Mouse (Mus musculus): Measurements from ENCODE around the gene C2cd4d.
A peak's percentile ranks its signal among the peaks of the same experiment; 100 is the strongest.

Gene C2cd4d

DNA sequence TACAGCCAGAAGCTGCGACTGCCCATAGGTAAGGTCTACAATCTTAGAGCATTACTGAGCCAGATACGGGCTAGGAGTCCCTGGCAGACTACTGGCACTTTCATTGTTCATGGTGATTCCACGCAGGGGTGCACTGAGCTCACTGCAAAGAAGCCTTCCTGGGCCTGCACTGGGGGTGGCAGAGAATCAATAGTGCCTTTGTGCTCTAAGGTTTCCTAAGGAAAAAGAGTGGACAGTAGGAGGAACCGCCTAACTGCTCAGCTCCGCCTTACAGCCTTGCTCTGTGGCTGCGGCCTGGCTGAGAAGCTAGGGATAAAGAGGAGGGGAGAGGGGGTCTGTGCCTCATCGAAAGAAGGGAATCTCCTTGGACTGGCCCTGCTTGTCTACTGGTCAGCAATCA lies at the start of gene C2cd4d:
TSS of gene C2cd4d (plus strand) at position 301 of the 400 bp plus-strand sequence.
- no peak for DNase-seq (ENCODE audit: low spot score in 2 of 2)

DNA sequence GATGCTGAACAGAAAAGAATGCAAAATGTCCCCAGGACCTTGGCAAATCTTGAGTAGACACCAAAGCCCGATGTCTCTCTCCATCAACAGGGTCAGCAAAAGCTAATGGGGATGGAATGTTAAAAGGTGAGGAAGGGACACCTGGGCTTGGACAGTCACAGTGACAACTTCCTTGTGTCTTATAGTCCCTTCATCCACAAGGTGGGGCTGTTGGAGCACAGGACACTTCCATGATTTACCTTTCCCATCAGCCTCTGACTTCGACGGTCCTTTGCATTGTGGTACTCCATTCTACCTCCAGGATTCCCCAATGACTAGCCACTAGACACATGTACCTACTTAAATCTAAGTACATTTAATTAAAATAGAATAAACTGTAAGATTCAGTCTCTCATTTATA lies 33.6 kb upstream of the C2cd4d start:
- DNase-seq (ENCODE audit: low spot score in 2 of 2) = no peak

DNA sequence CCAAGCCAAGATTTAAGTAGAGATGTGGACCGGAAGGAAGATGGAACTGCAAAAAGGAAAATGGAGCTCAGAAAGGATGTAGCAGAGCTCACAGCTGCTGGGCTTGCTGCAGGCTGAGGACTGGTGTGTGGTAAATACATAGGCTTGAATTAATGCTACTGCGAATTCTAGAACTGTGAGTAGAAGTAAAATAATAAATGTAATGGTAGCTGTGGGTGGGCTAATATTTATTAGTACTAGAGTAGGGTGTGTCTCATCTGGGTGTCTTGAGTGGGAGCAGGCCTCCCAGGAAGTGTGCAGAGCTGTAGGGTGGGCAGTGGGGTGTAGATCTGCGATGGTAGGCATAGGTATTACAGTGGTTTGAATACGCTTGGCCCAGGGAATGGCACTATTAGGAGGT lies 27.8 kb upstream of the C2cd4d start:
- DNase-seq (ENCODE audit: low spot score in 2 of 2) = no peak

DNA sequence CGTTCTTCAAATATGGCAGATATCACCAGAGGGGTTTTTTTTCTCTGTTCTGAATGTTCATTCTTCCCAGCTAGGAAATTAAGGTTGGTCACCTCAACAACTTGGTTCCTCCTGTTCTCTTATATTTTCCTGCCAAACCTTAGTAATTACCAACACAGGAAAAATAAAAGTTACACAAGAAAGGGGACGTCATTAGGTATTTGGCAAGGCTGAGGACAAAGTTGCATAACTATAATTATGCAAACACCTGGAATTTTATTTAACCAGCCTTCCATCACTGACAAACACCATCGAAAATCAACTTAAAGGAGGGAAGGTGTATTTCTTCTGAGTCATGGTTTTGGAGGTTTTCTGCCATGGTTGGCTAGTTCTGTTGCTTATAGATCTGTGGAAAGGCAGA lies 23.7 kb upstream of the C2cd4d start:
- DNase-seq (ENCODE audit: low spot score in 2 of 2) = no peak

DNA sequence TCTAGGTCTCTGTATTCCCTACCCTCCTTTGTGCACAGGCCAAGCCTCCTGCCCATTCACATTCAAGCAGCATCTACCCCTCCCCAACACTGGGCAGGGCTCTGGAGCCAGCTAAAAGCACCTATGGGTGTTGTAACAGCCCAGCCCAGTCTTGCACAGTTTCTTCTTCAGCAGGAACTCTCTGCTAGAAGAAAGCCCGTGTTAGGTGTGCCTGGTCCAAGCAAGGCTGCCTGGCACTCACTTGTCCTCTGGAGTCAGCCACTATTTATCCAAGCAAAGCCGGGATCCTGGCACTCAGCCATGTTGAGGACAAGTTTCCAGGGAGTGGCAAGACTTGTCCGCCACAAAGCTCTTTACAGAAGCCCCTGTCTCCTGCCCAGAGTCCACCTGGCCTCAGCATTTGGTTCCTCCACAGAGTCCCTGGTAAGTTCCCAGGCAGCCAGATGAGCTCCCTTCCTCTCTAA lies 20.2 kb upstream of the C2cd4d start, which contains the start of gene Them5:
TSS of gene Them5 (plus strand) at position 141 of the 464 bp plus-strand sequence.
- no peak for DNase-seq (ENCODE audit: low spot score in 2 of 2)

DNA sequence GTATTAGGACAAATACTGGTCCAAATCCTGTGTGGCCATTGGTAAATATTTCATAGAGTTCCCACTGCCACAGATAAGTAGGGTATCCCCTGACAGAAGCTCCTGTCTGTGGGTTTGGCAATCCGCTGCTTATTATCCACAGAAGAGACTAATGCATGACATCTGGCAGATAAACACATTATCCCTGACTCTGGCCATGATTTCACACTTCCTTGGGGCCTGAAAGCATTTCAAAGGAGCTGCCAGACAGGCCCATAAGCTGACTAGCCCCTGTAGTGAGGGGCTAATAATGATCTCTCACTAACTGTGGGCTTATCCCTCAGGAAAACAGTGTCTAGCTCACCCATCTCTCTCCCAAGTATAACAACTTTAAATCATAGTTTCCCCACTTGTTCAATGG lies 19.7 kb upstream of the C2cd4d start:
- DNase-seq (ENCODE audit: low spot score in 2 of 2) = no peak

DNA sequence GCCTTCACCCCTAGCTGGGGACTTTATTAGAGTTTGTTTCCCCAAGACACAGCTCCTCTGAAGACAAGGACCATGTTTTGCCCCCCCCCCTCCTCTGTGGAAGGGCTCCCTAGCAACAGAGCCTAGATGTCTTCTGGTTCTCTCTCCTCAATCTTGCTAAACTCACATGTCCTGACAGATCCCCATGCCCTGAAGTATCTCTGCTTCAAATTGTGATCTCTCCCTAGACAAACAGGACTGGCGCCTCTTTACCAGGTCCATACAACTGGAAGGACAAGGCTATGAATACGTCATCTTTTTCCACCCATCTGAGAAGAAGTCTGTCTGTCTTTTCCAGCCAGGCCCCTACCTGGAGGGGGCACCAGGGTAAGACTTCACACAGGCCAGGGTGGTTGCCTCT lies 18.1 kb upstream of the C2cd4d start:
- no peak for DNase-seq (ENCODE audit: low spot score in 2 of 2)

DNA sequence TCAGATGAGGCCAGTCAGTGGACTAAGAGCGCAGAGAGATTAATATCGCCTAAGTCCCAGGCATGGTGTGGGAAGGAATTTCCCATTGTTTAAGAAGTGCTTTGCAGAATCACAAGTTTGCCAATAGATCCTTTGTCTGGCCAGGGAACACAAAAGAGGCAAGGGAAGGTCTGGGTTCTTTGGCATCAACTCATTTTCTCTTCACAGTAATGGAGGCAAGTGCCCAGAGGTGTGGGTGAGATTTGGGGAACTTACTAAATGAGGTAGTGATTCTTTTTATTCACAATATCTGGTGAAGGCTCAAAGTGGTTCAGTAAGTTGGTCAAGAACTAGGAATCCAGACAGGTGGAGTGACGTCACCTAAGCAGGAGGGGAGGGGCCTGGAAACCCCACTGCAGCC lies 17.3 kb upstream of the C2cd4d start:
- DNase-seq (ENCODE audit: low spot score in 2 of 2) = no peak

DNA sequence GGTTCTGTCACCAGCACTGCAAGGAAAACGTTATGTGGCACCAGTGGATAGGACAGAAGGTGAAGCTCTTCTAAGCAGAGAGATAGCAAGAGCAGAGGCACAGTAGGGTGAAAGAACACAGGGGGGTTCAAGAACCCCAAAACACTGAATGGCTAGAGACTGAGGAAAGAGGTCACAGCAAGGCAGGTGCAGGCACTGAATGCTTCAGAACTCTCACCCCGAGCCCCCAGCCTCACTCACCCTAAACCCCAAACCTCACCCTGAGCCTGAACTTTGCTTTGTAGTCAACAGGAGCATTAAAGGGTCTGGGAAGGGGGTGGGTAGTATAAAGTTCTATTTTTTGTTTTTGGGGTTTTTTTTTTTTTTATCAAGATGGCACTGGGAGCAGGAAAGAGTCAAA lies 14.1 kb upstream of the C2cd4d start:
- no peak for DNase-seq (ENCODE audit: low spot score in 2 of 2)

DNA sequence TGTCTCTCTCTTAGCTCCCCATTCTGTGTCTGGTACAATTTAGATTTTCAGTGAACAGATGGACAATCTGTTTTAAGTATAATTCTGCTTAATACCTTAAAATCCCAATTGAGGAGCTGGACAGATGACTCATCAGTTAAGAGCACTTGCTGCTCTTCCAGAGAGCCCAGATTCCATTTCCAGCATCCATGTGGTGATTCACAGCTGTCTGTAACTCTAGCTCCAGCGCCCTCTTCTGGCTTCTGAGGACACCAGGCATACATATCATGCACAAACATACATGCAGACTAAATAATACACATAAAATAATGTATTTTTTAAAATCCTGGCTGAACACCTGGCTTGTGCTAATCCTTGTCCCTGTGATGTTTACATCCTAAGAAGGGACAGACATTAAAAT lies 1.4 kb upstream of the C2cd4d start:
- no peak for DNase-seq (ENCODE audit: low spot score in 2 of 2)

DNA sequence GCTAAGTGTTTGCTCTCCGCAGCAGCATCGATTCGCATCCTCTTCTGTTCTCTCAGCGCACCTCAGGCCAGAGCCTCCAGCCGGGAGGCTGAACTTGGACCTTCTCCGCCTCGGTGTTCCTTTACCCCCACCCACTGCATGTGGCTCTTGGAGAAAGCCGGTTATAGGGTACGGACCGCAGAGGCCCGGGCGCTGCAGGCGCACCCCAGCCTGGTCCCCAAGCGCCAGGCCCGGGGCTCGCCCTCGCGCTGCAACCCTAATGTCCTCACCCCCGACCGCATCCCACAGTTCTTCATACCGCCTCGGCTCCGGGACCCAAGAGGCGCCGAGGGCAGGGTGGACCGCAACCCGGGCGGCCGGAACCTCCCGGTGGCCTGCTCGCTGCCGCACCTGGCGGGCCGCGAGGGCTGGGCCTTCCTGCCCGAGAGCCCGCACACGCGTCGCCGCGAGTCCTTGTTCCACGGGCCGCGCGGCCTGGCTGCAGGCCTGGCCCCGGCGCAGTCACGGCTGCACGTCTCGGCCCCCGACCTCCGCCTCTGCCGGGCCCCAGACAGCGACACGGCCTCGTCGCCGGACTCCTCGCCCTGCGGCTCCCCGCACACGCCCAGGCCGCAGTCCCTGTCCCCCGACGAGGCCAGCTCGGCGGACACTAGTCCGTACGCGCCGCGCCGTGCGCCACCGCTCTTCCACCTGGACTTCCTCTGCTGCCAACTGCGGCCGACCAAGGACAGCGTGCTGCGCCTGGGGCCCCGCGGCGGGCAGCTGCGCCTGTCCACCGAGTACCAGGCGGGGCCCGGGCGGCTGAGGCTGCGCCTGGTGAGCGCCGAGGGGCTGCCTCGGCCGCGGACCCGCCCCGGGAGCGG lies 1.3 kb downstream of the C2cd4d start:
- DNase-seq (ENCODE audit: low spot score in 2 of 2) = peak in 1 of 2 experiments; percentile 36

DNA sequence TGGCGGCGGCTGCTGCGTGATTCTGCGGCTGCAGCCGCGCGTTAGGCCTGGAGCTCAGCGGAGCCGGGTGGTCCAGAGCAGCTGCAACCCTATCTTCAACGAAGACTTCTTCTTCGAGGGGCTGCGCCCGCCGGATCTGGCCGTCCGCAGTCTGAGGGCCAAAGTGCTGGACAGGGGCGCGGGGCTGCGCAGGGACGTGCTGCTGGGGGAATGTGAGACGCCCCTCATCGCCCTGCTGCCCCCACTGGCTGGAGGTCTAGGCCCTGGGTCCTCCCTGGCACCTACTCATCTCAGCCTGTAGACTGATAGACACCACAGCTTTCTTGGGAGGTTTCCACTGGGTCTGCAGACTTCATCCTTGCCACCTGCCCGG lies 1.9 kb downstream of the C2cd4d start:
- peak in 1 of 2 experiments; percentile 15 for DNase-seq (ENCODE audit: low spot score in 2 of 2)

DNA sequence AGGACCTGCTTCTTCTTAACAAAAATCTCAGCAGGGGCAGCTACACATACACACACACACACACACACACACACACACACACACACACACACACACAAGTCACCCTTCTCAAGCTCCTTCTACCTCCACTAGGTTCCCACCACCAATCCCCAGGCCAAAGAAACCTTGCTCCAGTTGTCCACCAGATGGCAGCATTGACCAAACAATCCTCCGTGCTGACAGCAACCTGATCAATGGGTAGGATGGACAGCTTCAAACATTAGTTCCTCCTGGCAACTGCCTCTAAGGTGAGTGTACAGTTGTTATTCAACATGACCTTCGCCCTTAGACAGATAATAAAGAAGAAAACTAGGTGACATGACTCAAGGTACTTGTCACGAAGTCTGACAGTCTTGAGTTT lies 4.5 kb downstream of the C2cd4d start:
- peak; percentile 36 to 77 for DNase-seq (ENCODE audit: low spot score in 2 of 2)

DNA sequence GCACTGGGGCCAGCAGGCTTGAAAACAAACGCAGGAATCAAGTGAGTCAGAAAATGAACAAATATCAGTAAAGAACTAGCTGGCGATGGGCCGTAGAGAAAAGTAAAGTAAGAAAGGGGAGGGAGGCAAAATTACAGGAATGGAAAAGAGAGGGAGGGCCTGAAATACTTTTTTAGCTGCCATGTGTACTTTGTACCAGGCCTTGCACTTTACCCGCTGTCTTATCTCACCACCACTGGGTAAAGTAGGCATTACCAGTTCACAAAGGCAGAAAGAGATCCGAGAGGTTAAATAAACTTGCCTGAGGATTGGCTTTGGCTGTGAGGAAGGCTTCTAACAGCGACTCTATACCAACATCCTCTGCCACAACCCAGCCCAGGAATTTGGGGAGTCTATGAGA lies 5.3 kb downstream of the C2cd4d start:
- no peak for DNase-seq (ENCODE audit: low spot score in 2 of 2)

DNA sequence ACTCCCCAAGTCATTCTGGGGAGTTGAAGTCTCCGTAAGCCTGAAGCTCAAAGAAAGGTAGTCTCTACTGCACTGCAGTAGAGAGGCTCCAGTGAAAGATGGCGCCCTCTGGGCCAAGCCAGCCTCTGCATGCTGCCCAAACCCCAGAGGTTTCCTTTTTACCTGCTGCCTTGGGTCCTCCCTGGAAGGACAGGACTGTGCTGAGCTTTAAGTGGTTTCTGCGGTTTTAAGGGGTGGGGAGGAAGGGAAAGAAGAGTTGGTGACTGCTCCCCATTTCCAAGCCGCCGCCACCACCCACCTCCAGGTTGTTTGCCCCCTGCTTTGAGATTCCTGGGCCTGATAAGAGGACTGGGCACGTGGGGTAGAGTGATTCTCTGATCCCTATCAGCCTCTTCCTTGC lies 6.4 kb downstream of the C2cd4d start:
- no peak for DNase-seq (ENCODE audit: low spot score in 2 of 2)

DNA sequence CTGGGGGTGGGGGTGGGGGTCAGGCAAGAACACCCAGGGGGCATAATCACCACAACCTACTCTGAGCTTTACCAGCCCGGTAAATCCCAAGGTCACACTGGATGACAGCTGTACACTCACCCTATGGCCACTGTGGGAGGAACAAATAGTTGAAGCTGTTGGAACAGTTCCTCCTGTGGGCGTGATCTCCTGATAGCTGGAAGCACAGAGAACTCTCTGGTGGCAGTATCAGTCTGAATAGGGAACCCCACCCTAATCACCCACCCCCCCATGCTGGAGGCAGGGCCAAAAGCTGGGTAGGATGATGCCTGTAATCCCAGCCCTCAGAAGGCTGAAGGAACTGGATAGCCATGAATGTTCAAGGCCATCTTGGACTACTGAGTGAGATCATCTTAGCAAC lies 7.5 kb downstream of the C2cd4d start:
- DNase-seq (ENCODE audit: low spot score in 2 of 2) = no peak

DNA sequence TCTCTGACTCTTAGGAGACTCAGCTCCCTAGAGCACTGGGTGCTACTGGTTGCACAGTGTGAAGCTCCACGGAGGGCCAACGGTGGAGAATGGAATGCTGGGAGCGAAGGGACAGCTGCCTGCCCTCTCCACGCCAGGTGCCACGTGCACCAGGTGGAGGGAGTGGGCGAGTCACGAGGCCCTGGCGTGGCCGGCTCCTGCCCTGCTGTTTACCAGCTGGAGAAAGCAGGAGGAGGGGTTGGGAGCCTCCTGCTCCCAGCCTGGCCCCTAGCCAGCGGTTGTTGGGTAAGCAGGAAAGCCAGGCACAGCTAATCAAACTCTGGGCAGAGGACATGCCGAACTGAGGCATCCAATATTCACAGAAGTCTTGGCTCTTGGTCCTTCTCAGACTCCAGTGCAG lies 9.4 kb downstream of the C2cd4d start:
- DNase-seq (ENCODE audit: low spot score in 2 of 2) = peak; percentile 30 to 52

DNA sequence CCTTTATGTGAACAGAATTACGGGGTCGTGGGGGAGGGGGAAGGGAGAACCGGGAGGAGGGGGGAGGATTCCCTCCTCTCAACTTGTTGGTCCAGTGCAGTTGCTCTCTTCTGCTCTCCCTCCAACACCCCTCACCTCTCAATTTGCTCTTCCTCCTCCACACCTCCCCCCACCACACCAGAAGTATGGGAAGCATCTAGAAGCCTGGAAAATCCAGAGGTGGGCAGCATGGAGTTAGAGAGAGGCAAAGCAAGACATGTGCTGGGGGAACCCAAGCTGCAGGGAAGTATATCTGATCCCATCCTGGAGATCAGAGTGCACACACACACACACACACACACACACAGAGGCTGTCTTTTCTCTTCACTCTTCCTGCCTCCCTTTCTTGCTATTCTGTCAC lies 9.8 kb downstream of the C2cd4d start:
- DNase-seq (ENCODE audit: low spot score in 2 of 2) = no peak

DNA sequence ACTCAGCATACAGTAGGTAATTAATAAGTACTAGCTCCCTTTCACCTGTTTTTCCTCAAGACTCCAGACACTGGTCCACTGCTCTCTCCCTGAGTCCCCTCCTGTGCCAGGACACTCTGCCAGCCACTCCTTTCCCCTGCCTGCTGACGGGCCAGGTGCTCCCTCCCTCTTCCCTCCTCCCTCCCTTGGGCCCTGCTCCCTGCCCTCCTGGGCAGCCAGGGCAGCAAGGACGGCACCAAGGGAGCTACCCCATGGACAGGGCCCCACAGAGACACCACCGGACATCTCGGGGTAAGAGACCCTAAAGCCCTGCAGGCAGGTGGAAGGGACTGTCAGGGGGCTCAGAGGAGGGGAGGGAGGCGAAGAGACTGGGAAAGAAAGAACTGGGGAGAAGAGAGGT lies 10.4 kb downstream of the C2cd4d start, which contains the start of gene Rorc:
TSS of gene Rorc (plus strand) at position 154 of the 400 bp plus-strand sequence.
- DNase-seq (ENCODE audit: low spot score in 2 of 2) = no peak

DNA sequence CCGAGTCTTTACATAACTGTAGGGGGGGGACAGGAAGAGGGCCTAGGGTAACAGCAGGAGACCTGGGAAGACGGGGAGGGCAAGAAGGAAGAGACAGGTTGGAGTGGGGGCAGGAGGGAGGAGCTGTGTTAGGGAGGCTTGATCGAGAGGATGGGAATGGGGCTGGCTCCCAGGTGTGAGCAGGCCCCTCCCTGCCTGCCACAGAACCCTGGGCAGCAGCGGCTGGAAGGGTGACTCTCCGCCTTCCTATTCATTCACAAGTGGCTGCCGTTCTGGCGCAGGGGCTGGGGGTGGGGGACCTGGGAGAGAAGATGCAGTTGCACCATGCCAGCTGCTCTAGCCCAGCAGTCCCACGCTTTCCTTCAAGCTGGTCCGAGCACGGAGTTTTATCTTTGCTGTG lies 10.9 kb downstream of the C2cd4d start:
- no peak for DNase-seq (ENCODE audit: low spot score in 2 of 2)

DNA sequence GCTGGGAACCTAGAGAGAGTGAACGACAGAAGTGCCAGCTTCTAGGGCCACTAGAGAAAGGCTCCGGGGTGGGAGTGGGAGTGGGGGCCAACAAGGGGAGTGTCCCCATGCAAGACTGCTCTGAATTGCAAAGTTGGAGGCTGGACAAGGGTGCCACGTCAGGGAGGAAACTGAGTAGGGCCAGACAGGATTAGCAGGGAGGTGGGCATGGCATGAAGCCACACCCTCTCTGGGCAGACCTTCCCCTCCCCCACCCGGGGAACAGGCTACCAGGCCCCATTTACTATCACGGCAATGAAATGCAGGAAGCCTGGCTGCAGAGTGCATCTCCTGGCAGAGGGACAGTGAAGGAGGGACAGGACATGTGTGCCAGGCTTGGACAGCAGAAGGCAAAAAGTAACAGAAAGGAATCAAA lies 11.4 kb downstream of the C2cd4d start:
- no peak for DNase-seq (ENCODE audit: low spot score in 2 of 2)

DNA sequence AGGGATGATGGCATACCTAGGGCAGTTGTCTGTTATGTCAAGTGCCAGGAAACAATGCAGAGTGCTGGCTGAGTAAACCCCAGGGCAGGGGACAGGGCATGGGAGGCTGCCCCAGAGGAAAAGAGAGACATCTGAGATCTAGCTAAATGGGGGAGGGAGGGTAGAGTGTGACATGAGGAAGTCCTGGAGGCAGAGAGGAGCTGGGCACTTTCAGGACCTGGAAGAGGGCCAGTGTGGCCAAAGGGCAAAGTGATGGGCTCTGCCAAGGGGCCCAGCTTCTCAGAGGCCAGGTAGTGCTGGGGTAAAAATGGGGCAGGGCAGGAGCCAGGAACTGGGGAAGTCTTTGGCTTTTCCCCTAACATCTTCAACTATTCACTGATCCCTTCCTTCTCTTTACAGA lies 12.4 kb downstream of the C2cd4d start:
- DNase-seq (ENCODE audit: low spot score in 2 of 2) = no peak

DNA sequence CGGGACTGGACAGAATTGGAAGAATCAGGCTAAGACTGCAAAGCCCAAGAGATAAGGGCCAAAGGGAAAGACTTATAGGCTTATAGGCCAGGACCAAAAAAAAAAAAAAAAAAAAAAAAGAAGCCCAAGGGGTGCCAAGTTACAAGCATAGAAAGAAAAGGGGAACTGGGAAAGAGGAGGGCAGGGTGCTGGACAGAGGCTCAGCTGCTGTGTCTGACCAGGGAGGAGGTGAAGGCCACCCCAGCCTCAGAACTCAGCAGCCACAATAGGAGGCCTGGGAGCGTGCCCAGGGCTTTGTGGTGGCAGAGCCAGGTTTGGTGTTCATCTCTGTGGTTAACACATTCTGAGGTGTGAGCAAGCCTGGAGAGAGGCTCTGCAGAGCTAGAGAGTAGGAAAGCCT lies 12.9 kb downstream of the C2cd4d start:
- no peak for DNase-seq (ENCODE audit: low spot score in 2 of 2)

DNA sequence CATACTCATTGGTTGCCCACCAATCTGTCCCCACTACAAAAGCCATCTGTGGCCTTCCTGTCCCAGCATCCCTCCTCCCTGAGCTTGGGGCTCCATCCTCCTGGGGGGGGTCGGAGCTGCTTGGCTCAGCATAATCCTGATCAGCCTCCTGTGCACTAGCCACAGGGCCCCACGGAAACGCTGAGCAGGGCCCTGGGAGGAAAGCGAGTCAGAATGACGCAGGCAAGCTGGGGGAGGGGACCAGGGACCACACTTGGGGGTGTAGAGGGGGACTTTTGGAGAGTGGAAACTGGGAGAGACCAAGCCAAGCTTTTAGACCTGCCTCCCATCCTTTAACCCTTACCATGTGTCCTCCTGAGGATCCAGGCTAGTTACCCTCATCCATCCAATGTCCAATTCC lies 13.6 kb downstream of the C2cd4d start:
- no peak for DNase-seq (ENCODE audit: low spot score in 2 of 2)
